Mouse (Mus musculus) heart, postnatal 0 days (tissue): ENCODE results near the gene Eif3g. TPM values are rescaled to one million over a fixed set of nuclear protein-coding genes. Genes with fewer than 3 reads are reported as not detected.

Experiments
- ATAC-seq: fragments of 200-750 bp; cut with Nextera tagmentation; 2 replicates; pipeline ENCODE4 v1.8.0; 2017; ENCODE audit warnings: low read depth, moderate number of reproducible peaks, moderate library complexity; ENCODE audit not compliant: insufficient read depth
- DNase-seq: peaks from one replicate; pipeline ENCODE4 v3.0.0-alpha.2; 2016; ENCODE audit warnings: low spot score
- H3K27ac ChIP-seq: fragments of 300-500 bp; sonication (generic); 2 replicates; pipeline ENCODE4 v1.5.1; 2014; ENCODE audit warnings: low read depth, mild to moderate bottlenecking
- H3K27me3 ChIP-seq: fragments of 300-500 bp; sonication (generic); 2 replicates; pipeline ENCODE4 v1.6.1; 2014; ENCODE audit warnings: low read length, mixed read lengths; ENCODE audit not compliant: control insufficient read depth, insufficient read depth
- H3K36me3 ChIP-seq: fragments of 300-500 bp; sonication (generic); replicated peaks from 2 replicates; pipeline ENCODE4 v1.6.1; 2014; ENCODE audit warnings: low read length, mixed read lengths; ENCODE audit not compliant: control insufficient read depth, insufficient read depth
- H3K4me1 ChIP-seq: fragments of 300-500 bp; sonication (generic); 2 replicates; pipeline ENCODE4 v1.6.1; 2014; ENCODE audit warnings: antibody characterized with exemption; ENCODE audit not compliant: control insufficient read depth, insufficient read depth
- H3K4me2 ChIP-seq: fragments of 300-500 bp; sonication (generic); 2 replicates; pipeline ENCODE4 v1.6.1; 2014; ENCODE audit warnings: low read depth, mild to moderate bottlenecking, low read length, moderate library complexity
- H3K4me3 ChIP-seq: fragments of 300-500 bp; sonication (generic); 2 replicates; pipeline ENCODE4 v1.5.1; 2014; ENCODE audit warnings: low read depth, low read length
- H3K9ac ChIP-seq: fragments of 300-500 bp; sonication (generic); replicated peaks from 2 replicates; pipeline ENCODE4 v1.6.1; 2014; ENCODE audit warnings: low read depth, low read length, mixed read lengths
- H3K9me3 ChIP-seq: fragments of 300-500 bp; sonication (generic); replicated peaks from 2 replicates; pipeline ENCODE4 v1.6.1; 2016; ENCODE audit warnings: low read length; ENCODE audit not compliant: control insufficient read depth
- CTCF ChIP-seq: IDR thresholded peaks from 2 replicates; pipeline ENCODE4 v1.5.1; 2016; ENCODE audit warnings: antibody characterized with exemption, control low read depth, low read depth
- EP300 ChIP-seq: IDR thresholded peaks from 2 replicates; pipeline ENCODE4 v1.6.1; 2016; ENCODE audit warnings: antibody characterized with exemption, low read depth
- WGBS: fragments of 180-500 bp; shearing (Covaris S2); extraction: QIAGEN DNeasy Blood & Tissue Kit; methylation state at CpG from one replicate; pipeline ENCODE4 v1.1.7; 2014; 5-methylcytosine and 5-hydroxymethylcytosine counted together
- polyA plus RNA-seq: library from polyadenylated mRNA; unstranded; fragments of >200 nt; fragmentation: Nextera tagmentation; extraction: Ambion mirVana; gene quantifications from 2 replicates; pipeline ENCODE4 v1.2.1, GENCODE M21; 2015
- total RNA-seq: library from RNA; depleted of rRNA; stranded (reverse); fragments of >200 nt; gene quantifications from 2 replicates; pipeline ENCODE4 v1.2.3, GENCODE M21; 2014; ENCODE audit warnings: low replicate concordance

The Eif3g gene
- total and polyA plus RNA-seq, 2 experiments from 2014 or later, result 74.5 to 172 TPM

DNA sequence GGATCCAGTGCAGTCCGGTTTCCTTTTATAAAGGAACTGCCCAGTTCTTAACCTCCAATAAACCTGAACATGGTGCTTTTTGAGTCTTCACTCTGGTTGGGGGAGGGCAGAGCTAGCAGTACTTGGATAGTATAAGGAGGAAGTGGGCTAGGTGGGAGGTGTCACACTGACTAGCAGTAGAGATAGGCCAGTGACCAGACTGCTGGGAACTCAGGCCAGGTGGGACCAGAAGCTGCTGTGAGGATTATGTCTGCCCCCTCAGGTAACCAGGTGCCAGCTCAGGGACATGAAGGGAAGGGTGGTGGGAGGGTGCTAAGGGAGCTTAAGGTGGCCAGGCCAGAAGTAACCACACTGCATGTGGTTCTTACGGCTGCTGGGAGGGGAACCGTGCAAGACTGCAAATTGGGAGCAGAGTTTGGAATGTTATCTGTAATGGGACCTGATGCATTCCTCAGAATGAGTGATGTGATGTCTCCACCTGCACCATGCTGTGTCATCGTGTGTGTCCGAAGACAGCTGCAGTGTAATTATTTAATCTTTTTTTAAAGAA, 6.2 kb downstream of the Eif3g start:
- no peaks in the 10 kb centered on the region for H3K27me3 ChIP-seq
- ATAC-seq, result no peak
- H3K4me2 ChIP-seq, result no peak overlapping the region
- peaks cover 76% of the 10 kb centered on the region for H3K36me3 ChIP-seq
- no peak overlapping the region for H3K27ac ChIP-seq
- no peak for TF ChIP-seq CTCF
- TF ChIP-seq EP300, result no peak
- H3K4me1 ChIP-seq, result peaks cover 4% of the 10 kb centered on the region
- WGBS, result 56% methylated on average over 5 of the region's 5 CpGs
- H3K9me3 ChIP-seq, result no peaks in the 10 kb centered on the region
- no peak for DNase-seq
- no peak overlapping the region for H3K4me3 ChIP-seq
- H3K9ac ChIP-seq, result no peak overlapping the region

DNA sequence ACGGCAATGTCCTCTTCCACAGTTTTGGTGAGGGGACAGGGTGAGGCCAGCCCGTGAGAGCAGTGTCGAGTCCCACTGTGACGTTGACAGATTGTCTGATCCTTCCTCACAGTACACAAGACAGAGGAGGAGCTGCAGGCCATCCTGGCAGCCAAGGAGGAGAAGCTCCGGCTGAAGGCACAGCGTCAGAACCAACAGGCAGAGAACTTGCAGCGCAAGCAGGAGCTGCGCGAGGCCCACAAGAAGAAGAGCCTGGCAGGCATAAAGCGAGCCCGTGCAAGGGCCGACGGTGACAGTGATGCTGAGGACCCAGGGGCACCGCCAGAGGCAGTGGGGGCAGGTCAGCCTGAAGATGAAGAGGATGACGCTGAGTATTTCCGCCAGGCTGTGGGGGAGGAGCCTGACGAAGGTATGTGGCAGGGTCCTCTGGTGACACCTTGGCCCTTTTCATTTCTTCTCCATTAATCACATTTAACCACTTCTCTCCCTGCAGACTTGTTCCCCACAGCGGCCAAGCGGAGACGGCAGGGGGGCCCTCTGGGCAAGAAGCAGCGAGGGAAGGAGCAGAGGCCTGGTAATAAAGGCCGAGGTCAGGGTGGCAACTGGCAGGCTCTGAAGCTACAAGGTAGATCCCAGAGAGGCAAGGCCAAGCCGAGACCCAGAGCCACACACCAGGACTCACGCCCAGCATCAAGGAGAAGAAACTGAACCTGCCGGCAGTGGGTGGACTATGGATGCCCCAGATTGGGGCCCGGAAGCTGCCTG, 6.9 kb downstream of the Eif3g start:
- no peak for DNase-seq
- H3K9me3 ChIP-seq, result no peaks in the 10 kb centered on the region
- no peak for TF ChIP-seq EP300
- TF ChIP-seq CTCF, result no peak
- 75% methylated on average over 26 of the region's 26 CpGs for WGBS
- no peak for ATAC-seq
- no peak overlapping the region for H3K4me3 ChIP-seq
- H3K27ac ChIP-seq, result no peak overlapping the region
- peaks cover 69% of the 10 kb centered on the region for H3K36me3 ChIP-seq
- H3K4me2 ChIP-seq, result no peak overlapping the region
- peaks cover 3% of the 10 kb centered on the region; the same call in 1 of the 2 replicates for H3K4me1 ChIP-seq
- H3K27me3 ChIP-seq, result no peaks in the 10 kb centered on the region
- H3K9ac ChIP-seq, result no peak overlapping the region

DNA sequence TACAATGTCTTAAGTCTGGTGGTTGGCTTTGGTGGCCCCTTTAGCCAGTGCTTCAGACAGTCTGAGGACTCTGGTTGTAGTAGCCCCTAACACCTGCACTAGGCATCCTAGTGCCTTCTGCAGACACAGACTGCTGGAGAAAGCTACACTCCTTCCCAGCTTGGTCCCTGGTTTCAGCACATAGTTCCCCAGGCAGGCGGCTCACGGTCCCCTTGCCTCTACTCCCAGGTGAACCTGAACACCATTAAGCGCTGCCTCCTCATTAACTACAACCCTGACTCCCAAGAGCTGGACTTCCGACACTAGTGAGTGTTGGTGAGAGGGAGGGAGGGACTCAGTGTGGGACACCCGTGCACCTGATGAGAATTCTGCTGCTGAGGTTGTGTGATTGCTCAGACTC, 8.0 kb downstream of the Eif3g start:
- Histone ChIP-seq H3K4me3 (no peak overlapping the region), H3K4me1 (peaks cover 3% of the 10 kb centered on the region; the same call in 1 of the 2 replicates), H3K9ac (no peak overlapping the region), H3K36me3 (peaks cover 58% of the 10 kb centered on the region), H3K27me3 (no peaks in the 10 kb centered on the region), H3K27ac (no peak overlapping the region), H3K4me2 (no peak overlapping the region), H3K9me3 (no peaks in the 10 kb centered on the region)
- 92% methylated on average over 5 of the region's 5 CpGs for WGBS
- ATAC-seq (no peak), DNase-seq (no peak)
- TF ChIP-seq EP300 (no peak), CTCF (no peak)

DNA sequence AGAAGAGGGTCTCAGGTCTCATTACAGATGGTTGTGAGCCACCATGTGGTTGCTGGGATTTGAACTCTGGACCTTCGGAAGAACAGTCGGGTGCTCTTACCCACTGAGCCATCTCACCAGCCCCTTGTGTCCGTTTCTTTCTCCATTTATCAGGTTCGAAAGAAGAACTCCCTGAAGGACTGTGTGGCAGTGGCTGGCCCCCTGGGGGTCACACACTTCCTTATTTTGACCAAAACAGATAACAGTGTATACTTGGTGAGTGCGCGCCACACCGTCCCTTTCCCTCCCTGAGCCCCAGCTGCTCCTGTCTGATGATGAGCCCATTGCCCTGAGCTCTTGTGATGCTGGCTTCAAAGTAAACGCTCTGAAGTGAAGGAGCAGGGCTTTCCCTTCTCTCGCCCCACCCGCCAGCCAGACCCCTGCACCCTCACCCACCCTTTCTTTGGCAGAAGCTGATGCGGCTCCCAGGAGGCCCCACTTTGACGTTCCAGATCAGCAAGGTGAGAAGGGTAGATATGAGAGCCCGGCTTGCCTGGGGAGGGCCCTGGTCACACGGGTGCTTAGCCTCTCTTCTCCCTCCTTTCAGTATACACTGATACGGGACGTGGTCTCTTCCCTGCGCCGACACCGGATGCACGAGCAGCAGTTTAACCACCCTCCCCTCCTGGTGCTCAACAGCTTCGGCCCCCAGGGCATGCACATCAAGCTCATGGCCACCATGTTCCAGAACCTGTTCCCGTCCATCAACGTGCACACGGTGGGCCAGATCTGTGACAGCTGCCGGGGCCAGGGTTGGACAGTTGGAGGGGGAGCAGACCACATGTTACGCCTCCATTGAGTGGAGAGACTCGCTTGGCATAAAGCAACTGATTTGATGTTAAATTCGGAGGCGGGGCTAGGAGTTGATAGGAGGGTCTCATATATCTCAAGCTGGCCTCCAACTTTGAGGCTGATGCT, 9.0 kb downstream of the Eif3g start:
- no peak overlapping the region for H3K4me3 ChIP-seq

DNA sequence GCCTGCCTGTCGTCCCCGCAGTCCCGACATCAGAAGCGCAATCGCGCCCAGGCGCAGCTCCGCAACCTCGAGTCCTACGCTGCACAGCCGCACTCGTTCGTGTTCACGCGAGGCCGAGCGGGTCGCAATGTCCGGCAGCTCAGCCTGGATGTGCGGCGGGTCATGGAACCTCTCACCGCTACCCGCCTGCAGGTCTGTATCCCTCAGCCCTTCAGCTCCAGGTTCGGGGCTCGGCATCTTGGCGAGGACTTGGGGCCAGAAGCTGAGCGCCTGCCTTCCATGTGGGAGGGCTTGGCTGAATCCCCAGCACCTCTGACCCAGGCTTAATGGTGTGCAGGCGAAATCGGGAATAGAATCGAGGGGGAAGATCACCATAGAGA, 10.0 kb downstream of the Eif3g start:
- Histone ChIP-seq H3K36me3 (peaks cover 38% of the 10 kb centered on the region), H3K9me3 (no peaks in the 10 kb centered on the region), H3K9ac (peak overlapping the region; percentile 78), H3K4me3 (peak overlapping the region; percentile 73), H3K4me2 (peak overlapping the region; percentile 96), H3K27me3 (no peaks in the 10 kb centered on the region), H3K4me1 (peaks cover 3% of the 10 kb centered on the region; the same call in 1 of the 2 replicates), H3K27ac (peak overlapping the region; percentile 93)
- TF ChIP-seq CTCF, result no peak
- no peak for TF ChIP-seq EP300
- under 1% methylated on average over 30 of the region's 30 CpGs for WGBS
- ATAC-seq (peak; percentile 34), DNase-seq (no peak)

More for the DNA sequence above, 9.0 kb downstream of the Eif3g start:
- Histone ChIP-seq H3K9me3 (no peaks in the 10 kb centered on the region), H3K4me1 (peaks cover 3% of the 10 kb centered on the region; the same call in 1 of the 2 replicates), H3K27ac (no peak overlapping the region), H3K4me2 (no peak overlapping the region), H3K36me3 (peaks cover 48% of the 10 kb centered on the region), H3K27me3 (no peaks in the 10 kb centered on the region), H3K9ac (no peak overlapping the region)
- DNase-seq (no peak), ATAC-seq (no peak)
- 79% methylated on average over 29 of the region's 29 CpGs for WGBS
- TF ChIP-seq CTCF (no peak), EP300 (no peak)
